Mouse (Mus musculus): ENCODE data around the gene Zgrf1.
A peak's percentile ranks its signal among the peaks of the same experiment; 100 is the strongest.

The Zgrf1 gene

DNA sequence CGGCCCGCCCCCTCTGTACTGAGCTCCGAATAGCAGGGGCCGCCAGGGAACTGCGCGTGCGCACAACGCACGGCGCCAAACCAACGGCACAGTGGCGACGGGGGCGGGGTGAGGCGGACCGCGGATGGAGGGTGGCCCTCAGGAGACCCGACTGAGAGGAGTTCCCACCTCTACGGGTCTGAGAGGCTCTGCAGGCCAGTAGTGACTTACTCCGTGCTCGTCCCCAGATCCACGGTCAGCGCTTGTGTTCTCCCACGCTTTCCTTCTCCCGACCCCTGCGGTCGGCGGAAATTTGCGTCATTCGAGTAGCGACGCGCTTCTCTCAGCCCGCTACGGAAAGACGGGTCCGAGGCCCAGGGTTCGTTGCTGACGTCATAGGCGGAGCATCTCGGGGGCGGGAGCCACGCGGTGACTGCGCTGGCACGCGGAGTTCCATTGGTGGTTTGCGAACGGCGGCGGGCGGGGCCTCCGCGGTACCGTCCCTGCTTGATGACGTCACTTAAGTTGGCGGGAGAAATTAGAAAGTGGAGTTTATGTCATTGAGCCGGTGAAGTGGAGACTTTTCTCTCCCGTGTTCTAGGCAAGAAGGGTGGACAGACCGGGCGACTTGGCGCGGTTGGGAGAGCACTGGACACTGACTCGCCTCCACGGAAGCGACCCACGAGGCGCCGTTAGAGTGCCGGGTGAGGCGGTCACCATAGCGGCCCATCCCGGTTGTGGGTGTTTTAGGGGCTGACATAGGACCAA lies at the start of gene Zgrf1, which contains the start of gene Larp7:
Gene Zgrf1, plus strand, starts transcription at position 517 of the 747 bp plus-strand sequence.
Gene Larp7, minus strand, starts transcription at position 377 of the 747 bp plus-strand sequence.
- peak; percentile 90 for DNase-seq (ENCODE audit: low spot score)

DNA sequence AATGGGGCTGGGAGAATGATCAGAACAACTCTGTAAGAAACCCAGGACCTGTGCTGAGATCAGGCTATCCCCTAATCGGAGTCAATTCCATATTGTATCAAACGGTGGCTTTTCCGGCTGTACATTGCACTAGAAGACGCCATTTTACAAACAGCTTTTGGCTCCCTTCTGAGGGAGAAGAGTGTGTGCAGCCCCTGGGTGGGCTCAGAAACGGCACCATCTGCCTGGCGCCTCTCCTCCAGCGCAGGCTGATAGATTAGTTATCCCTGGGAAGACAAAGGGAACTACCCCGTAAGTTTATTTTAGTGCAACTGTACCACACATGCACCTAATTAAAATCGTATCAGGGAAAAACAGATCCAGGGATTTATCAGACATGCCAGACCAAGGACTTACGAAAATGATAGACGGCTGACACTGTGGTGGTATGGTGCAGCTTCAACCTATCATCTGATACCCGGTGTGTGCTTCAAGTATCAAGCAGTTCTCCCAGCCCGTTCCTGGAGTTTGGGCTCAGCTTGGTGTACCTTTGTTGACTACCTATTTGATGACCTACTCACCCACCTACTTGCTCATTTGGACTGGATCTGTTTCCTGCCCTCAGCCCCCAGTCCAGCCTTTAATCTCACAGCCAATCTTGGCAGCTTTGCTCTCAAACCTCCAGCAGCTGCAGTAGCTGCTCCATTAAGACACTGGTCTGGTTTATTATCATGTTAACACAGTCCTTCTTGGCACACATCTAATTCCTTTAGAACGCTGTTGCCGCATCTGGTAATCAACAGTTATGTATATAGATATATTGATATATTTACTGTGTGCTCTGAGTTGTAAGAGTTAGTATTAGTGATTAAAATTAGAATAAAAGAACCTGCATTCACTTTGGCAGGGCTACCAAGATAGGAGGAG lies 45.2 kb upstream of the Zgrf1 start:
- no peak for DNase-seq (ENCODE audit: low spot score)

- no peak for DNase-seq (ENCODE audit: low spot score)
Measured at GRCm38 (mm10) chr3:127511786-127512746, 41.2 kb upstream of the Zgrf1 start.

- DNase-seq (ENCODE audit: low spot score), result no peak
Measured at GRCm38 (mm10) chr3:127512794-127513335, 40.4 kb upstream of the Zgrf1 start.

DNA sequence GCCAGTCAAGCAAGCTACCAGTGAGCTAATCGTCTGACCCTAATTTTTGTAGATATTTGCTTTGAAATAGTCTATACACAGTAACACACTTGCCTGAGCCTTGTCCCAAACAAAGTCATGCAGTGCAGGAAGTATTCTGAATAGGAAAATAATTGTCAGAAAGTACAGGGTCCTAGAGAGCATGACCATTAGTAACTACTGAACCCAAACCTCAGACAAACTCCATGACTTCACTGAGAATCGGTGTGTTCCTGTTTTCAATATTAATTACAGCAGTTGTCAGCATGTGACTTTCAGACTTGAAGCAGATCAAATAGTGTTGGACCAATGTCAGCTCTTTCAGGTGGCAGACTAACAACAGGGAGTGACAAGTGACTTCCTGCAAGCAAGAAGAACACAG lies 39.6 kb upstream of the Zgrf1 start:
- DNase-seq (ENCODE audit: low spot score), result no peak

- no peak for DNase-seq (ENCODE audit: low spot score)
Measured at GRCm38 (mm10) chr3:127515251-127515650, 38.0 kb upstream of the Zgrf1 start.

DNA sequence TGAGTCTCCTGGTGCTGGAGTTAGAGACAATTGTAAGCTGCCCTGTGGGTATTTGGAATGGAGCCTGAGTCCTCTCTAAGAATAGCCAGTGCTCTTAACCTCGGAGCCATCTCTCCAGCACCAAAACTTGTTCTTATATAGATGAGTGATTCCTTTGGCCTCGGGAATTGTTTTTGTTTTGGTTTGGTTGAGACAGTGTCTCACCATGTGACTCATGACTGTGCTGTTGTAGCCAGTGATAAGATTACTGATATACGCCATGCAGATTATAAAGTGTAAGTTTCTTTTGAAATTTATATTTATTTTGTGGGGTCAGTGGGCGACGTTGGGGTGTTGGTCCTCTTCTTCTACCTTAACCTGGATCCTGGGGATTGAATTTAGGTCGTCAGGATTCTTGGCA lies 33.0 kb upstream of the Zgrf1 start:
- DNase-seq (ENCODE audit: low spot score), result no peak

DNA sequence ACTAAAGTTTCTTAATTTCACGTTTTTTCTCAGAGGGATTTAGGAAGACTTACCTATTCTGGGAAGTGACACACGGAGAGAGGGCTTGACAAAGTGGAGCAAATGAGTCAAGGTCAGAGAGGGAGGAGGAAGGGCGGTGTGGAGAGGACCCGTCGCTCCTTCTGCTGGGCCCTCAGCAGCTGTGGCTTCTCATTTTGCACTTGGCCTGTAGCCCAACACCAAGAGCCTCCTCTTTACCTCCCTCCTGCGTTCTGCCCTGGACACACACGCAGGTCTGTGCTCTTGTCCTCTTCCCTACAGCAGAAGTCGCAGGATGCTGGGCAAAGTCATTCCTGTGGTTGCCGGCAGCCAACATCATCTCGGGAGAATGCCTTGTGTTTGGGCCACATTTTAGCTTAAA lies 32.1 kb upstream of the Zgrf1 start:
- no peak for DNase-seq (ENCODE audit: low spot score)

DNA sequence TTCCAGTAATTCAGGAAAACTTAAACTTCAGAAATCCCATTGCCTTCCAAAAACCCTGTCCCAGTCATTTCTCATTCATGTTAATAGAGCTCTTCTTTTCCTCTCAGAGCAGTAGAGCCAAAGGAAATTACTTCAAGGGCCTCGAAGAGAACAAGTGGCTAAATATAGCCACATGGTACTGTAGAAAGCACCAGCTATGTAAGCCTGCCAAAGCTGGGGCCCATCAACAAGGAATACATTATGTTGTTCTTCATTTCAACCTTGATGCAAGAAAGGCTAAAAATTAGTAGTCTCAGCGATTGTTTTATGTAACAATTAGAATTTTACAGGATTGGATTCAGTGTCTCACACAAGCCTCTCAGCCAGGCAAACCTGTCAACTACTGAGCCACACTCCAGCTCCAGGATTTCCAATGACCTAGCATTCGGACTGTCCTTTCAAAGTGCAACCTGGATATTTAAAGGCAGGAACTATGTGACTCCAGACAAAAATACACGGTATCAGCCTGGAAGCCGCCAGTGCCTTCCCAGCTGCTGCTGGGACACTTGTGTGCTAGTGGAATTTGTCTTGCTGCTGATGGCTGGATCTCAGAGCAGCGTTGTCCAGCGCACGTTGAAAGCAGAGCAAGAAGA lies 28.0 kb upstream of the Zgrf1 start:
- no peak for DNase-seq (ENCODE audit: low spot score)

DNA sequence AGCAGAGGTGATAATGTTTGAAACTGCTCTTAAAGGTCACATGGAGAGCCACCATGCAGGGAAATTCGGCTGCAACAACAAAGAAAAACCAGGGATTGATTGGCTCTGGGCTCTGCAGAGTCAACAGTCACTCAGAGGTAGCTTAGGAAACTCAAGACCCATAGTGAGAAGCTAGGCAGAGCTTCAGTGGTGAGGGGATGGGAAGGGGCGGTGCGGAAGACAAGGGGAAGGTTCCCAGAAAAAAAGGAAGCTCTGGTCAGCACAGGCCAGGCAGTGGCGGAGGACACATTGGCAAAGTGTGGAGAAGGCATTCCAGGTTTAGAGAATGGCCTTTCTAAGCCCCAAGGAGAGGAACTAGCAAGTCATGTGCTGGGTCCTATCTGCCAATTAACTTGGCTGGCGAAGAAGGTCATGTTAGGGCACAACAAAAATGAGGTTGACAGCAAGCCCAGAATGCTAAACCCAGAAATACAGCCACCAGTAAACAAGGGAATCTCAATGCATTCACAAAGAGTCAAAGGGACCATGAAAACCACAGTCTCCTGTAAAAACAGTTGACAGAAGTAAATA lies 25.7 kb upstream of the Zgrf1 start:
- DNase-seq (ENCODE audit: low spot score), result no peak

- DNase-seq (ENCODE audit: low spot score), result no peak
Measured at GRCm38 (mm10) chr3:127529210-127529609, 24.1 kb upstream of the Zgrf1 start.

- DNase-seq (ENCODE audit: low spot score), result no peak
Measured at GRCm38 (mm10) chr3:127529824-127530223, 23.5 kb upstream of the Zgrf1 start.

GRCm38 (mm10) chr3:127530293-127530692 lies 23.0 kb upstream of the Zgrf1 start:
- DNase-seq (ENCODE audit: low spot score), result no peak

DNA sequence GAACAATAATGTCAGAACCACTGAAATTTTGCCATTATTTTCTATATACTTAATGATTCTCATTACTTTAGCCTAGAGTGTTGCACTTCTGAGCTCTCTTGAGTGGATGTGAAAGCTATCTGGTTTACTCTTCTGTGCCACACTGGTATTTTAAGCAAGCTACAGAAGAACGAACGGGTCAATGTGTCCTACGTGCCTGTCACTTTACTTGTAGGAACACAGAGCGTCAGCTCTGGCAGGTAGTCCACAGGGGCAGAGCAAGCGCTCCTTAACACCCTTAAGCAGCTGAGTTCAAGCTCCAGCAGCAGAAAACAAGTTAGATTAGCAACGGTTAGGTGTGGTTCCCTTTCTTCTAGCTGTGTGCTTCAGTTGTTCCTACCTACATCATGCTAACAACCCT lies 14.1 kb upstream of the Zgrf1 start:
- no peak for DNase-seq (ENCODE audit: low spot score)

GRCm38 (mm10) chr3:127543976-127544375 lies 9.3 kb upstream of the Zgrf1 start:
- DNase-seq (ENCODE audit: low spot score), result no peak

- DNase-seq (ENCODE audit: low spot score), result no peak
Measured at GRCm38 (mm10) chr3:127544610-127545121, 8.6 kb upstream of the Zgrf1 start.

- DNase-seq (ENCODE audit: low spot score), result no peak
Measured at GRCm38 (mm10) chr3:127547882-127548281, 5.4 kb upstream of the Zgrf1 start.

GRCm38 (mm10) chr3:127552434-127552972 lies 786 bp upstream of the Zgrf1 start:
- no peak for DNase-seq (ENCODE audit: low spot score)

GRCm38 (mm10) chr3:127553720-127554043 lies 393 bp downstream of the Zgrf1 start:
- no peak for DNase-seq (ENCODE audit: low spot score)

GRCm38 (mm10) chr3:127554723-127555122 lies 1.4 kb downstream of the Zgrf1 start:
- DNase-seq (ENCODE audit: low spot score), result no peak

Data from ovary, postnatal 10 days (tissue).